In genomic region chr14:25371021-25371400, GRCm38 (mm10) we compare ENCODE assay signal across 8 mouse cellular contexts.
DNase-seq lines count a peak whose midpoint lies in the region; ATAC-seq and TF ChIP-seq lines count a peak whose summit lies in the region.

No protein-coding gene starts in this region.

- H3K27ac ChIP-seq in left cerebral cortex, adult 2 months, result peak overlapping the region; percentile 55; the same call in 1 of the 2 replicates
- H3K27ac ChIP-seq in forebrain, embryonic 13.5 days, result peak overlapping the region; percentile 65
- H3K27ac ChIP-seq in macrophage, result peak overlapping the region; percentile 27

- no peak overlapping the region for H3K4me3 ChIP-seq in left cerebral cortex, adult 2 months
- no peak overlapping the region for H3K4me3 ChIP-seq in forebrain, embryonic 13.5 days
- H3K4me3 ChIP-seq in macrophage (ENCODE audit: inconsistent target), result no peak overlapping the region

- no peak overlapping the region for H3K4me2 ChIP-seq in forebrain, embryonic 13.5 days

- TF ChIP-seq CTCF in left cerebral cortex, adult 2 months (IDR thresholded peaks at IDR 0.05), result no peak

- no peak for DNase-seq in frontal cortex, postnatal 36 days (ENCODE audit: low spot score in 2 of 2)
- no peak for DNase-seq in left cerebral cortex, adult 2 months (ENCODE audit: extremely low spot score in 1 of 2, low spot score in 2 of 2)
- DNase-seq in left cerebral cortex, postnatal 25 days (ENCODE audit: low spot score in 2 of 2), result no peak
- DNase-seq in right cerebral cortex, postnatal 36 days (ENCODE audit: low spot score in 2 of 2), result no peak

- 91% methylated on average over 5 of the region's 5 CpGs for WGBS in forebrain, embryonic 13.5 days
- WGBS in macrophage (ENCODE audit: missing documents), result 76% methylated on average over 5 of the region's 5 CpGs

- intact Hi-C loops in left cerebral cortex, adult 2 months (cut with DNase I), result loop anchor here (10.0 kb wide), 1 partner anchor 866 kb away; no protein-coding TSS in a partner anchor
- intact Hi-C loops in left cerebral cortex, postnatal 25 days (cut with DNase I), result no loop called here

- H3K9ac ChIP-seq in forebrain, embryonic 13.5 days, result peak overlapping the region; percentile 21; the same call in 1 of the 2 replicates

- ATAC-seq in frontal cortex, adult (ENCODE audit: low TSS enrichment), result 0 out of 2 replicates have a peak, but pooled peaks have one; percentile 11
- no peak for ATAC-seq in forebrain, embryonic 13.5 days
- ATAC-seq in activated CD4-positive, CD25-positive, alpha-beta regulatory T cell, adult 4 months, result no peak

- H3K9me3 ChIP-seq in forebrain, embryonic 13.5 days (replicated peaks), result peaks cover 7% of the 10 kb centered on the region; the same call in 1 of the 2 replicates

- no peaks in the 10 kb centered on the region for H3K27me3 ChIP-seq in forebrain, embryonic 13.5 days

- peaks cover 34% of the 10 kb centered on the region for H3K4me1 ChIP-seq in forebrain, embryonic 13.5 days

- H3K79me2 ChIP-seq in macrophage (ENCODE audit: inconsistent target), result no peaks in the 10 kb centered on the region

- H3K36me3 ChIP-seq in forebrain, embryonic 13.5 days (ENCODE audit: poor library complexity, severe bottlenecking), result peaks cover 18% of the 10 kb centered on the region
- H3K36me3 ChIP-seq in macrophage (ENCODE audit: inconsistent target), result no peaks in the 10 kb centered on the region
